Mouse (Mus musculus) heart, adult 2 months (tissue): ENCODE measurements around the gene Pip4k2c. TPM values are rescaled to one million over a fixed set of nuclear protein-coding genes. Genes with fewer than 3 reads are reported as not detected.

ENCODE experiments used
- DNase-seq, 2 experiments: peaks; one replicate each; pipeline ENCODE4 v3.0.0; 2021
- H3K27ac ChIP-seq: fragments of 200-600 bp; 2 replicates; pipeline ENCODE4 v1.8.1; 2022
- H3K27me3 ChIP-seq: fragments of 200-500 bp; 2 replicates; pipeline ENCODE4 v1.6.1; 2012; ENCODE audit warnings: mild to moderate bottlenecking, low read length, inconsistent platforms, mixed read lengths; ENCODE audit not compliant: control insufficient read depth, insufficient read depth
- H3K36me3 ChIP-seq: fragments of 200-500 bp; 2 replicates; pipeline ENCODE4 v1.6.1; 2012; ENCODE audit warnings: low read length, inconsistent platforms; ENCODE audit not compliant: control insufficient read depth, insufficient read depth
- H3K4me1 ChIP-seq: fragments of 200-500 bp; 2 replicates; pipeline ENCODE4 v1.6.1; 2011; ENCODE audit warnings: low read length; ENCODE audit not compliant: control insufficient read depth, insufficient read depth
- H3K4me3 ChIP-seq: fragments of 200-600 bp; 2 replicates; pipeline ENCODE4 v1.8.1; 2022
- H3K79me2 ChIP-seq: fragments of 200-500 bp; replicated peaks from 2 replicates; pipeline ENCODE4 v1.6.1; 2012; ENCODE audit warnings: mild to moderate bottlenecking, inconsistent platforms, low read length, moderate library complexity, mixed read lengths; ENCODE audit not compliant: control insufficient read depth, insufficient read depth
- H3K9ac ChIP-seq: fragments of 200-500 bp; 2 replicates; pipeline ENCODE4 v1.6.1; 2012; ENCODE audit warnings: low read depth, mild to moderate bottlenecking, control low read depth, inconsistent platforms, low read length, mixed read lengths
- CTCF ChIP-seq: fragments of 200-600 bp; IDR thresholded peaks from 2 replicates; pipeline ENCODE4 v1.8.1; 2022; ENCODE audit warnings: antibody characterized with exemption, mild to moderate bottlenecking, moderate library complexity
- EP300 ChIP-seq: fragments of 200-500 bp; IDR thresholded peaks from 2 replicates; pipeline ENCODE4 v1.6.1; 2011; ENCODE audit warnings: low read depth, low read length, control low read depth; ENCODE audit not compliant: insufficient read depth
- POLR2A ChIP-seq: fragments of 200-500 bp; IDR thresholded peaks from 2 replicates; pipeline ENCODE4 v1.6.1; 2011; ENCODE audit warnings: mild to moderate bottlenecking, low read depth, low read length, control low read depth; ENCODE audit not compliant: insufficient read depth
- WGBS: fragments of 180-500 bp; shearing (Covaris S2); methylation state at CpG from one replicate; pipeline ENCODE4 v1.1.7; 2018; 5-methylcytosine and 5-hydroxymethylcytosine counted together
- intact Hi-C: fragments of 180-260 bp; cut with DNase I; formaldehyde crosslinking; loops from one replicate; pipeline ENCODE4 v1.15.1; 2025
- polyA plus RNA-seq: library from polyadenylated mRNA; depleted of rRNA; stranded (reverse); fragments of >200 nt; gene quantifications from 2 replicates; pipeline ENCODE4 v1.2.3, GENCODE M21; 2012
- total RNA-seq, 2 experiments: library from RNA; stranded (reverse); gene quantifications; 2 replicates each; pipeline ENCODE4 v1.2.3; 2021

Pip4k2c gene
- total and polyA plus RNA-seq, 3 experiments = 25.7 to 29.0 (median 28.8) TPM

GRCm38 (mm10) chr10:127214422-127214803 is 3.0 kb upstream of the Pip4k2c start:
- WGBS = 23% methylated on average over 1 of the region's 1 CpGs
- no peaks in the 10 kb centered on the region for H3K36me3 ChIP-seq
- H3K4me3 ChIP-seq = no peak overlapping the region
- no peak overlapping the region for H3K9ac ChIP-seq
- peaks cover 4% of the 10 kb centered on the region for H3K4me1 ChIP-seq
- DNase-seq = no peak
- intact Hi-C loops = loop anchor here (5.0 kb wide), 1 partner anchor 37 kb away; no protein-coding TSS in a partner anchor
- no peak for TF ChIP-seq CTCF
- no peak for TF ChIP-seq POLR2A
- no peak for TF ChIP-seq EP300
- H3K27me3 ChIP-seq = no peaks in the 10 kb centered on the region
- no peak overlapping the region for H3K27ac ChIP-seq
- no peaks in the 10 kb centered on the region; the same call in 1 of the 2 replicates for H3K79me2 ChIP-seq

- no peak overlapping the region for H3K4me3 ChIP-seq
- peaks cover 4% of the 10 kb centered on the region for H3K4me1 ChIP-seq
- no peak for DNase-seq
- intact Hi-C loops = loop anchor here (5.0 kb wide), 1 partner anchor 37 kb away; no protein-coding TSS in a partner anchor
- TF ChIP-seq CTCF = no peak
- 81% methylated on average over 13 of the region's 13 CpGs for WGBS
- H3K36me3 ChIP-seq = no peaks in the 10 kb centered on the region
- H3K79me2 ChIP-seq = no peaks in the 10 kb centered on the region; the same call in 1 of the 2 replicates
- H3K27ac ChIP-seq = no peak overlapping the region
- H3K9ac ChIP-seq = no peak overlapping the region
- H3K27me3 ChIP-seq = no peaks in the 10 kb centered on the region
Measured at GRCm38 (mm10) chr10:127213704-127214421, 2.5 kb upstream of the Pip4k2c start.

GRCm38 (mm10) chr10:127213272-127213671 is 1.9 kb upstream of the Pip4k2c start:
- WGBS = 86% methylated on average over 8 of the region's 8 CpGs
- Histone ChIP-seq H3K9ac (no peak overlapping the region), H3K4me1 (peaks cover 4% of the 10 kb centered on the region), H3K36me3 (no peaks in the 10 kb centered on the region), H3K4me3 (no peak overlapping the region), H3K27me3 (no peaks in the 10 kb centered on the region), H3K79me2 (no peaks in the 10 kb centered on the region; the same call in 1 of the 2 replicates), H3K27ac (no peak overlapping the region)
- TF ChIP-seq POLR2A (no peak), EP300 (no peak), CTCF (no peak)
- no peak for DNase-seq
- intact Hi-C loops = loop anchor here (5.0 kb wide), 1 partner anchor 36 kb away; no protein-coding TSS in a partner anchor

GRCm38 (mm10) chr10:127210961-127211405 is 402 bp downstream of the Pip4k2c start:
- Histone ChIP-seq H3K27me3 (no peaks in the 10 kb centered on the region), H3K79me2 (no peaks in the 10 kb centered on the region; the same call in 1 of the 2 replicates), H3K36me3 (no peaks in the 10 kb centered on the region), H3K27ac (peak overlapping the region; percentile 70), H3K4me1 (peaks cover 4% of the 10 kb centered on the region), H3K9ac (peak overlapping the region; percentile 73), H3K4me3 (peak overlapping the region; percentile 89)
- WGBS = 1% methylated on average over 25 of the region's 25 CpGs
- DNase-seq = no peak
- no peak for TF ChIP-seq POLR2A
- TF ChIP-seq EP300 = no peak
- TF ChIP-seq CTCF = no peak
- intact Hi-C loops = loop anchor here (5.0 kb wide), 1 partner anchor 34 kb away; no protein-coding TSS in a partner anchor

- TF ChIP-seq CTCF (no peak), POLR2A (no peak), EP300 (no peak)
- H3K36me3 ChIP-seq = no peaks in the 10 kb centered on the region
- H3K27ac ChIP-seq = no peak overlapping the region
- H3K79me2 ChIP-seq = no peaks in the 10 kb centered on the region; the same call in 1 of the 2 replicates
- intact Hi-C loops = loop anchor here (5.0 kb wide), 1 partner anchor 33 kb away; no protein-coding TSS in a partner anchor
- peaks cover 4% of the 10 kb centered on the region for H3K4me1 ChIP-seq
- H3K27me3 ChIP-seq = no peaks in the 10 kb centered on the region
- DNase-seq = no peak
- peak overlapping the region; percentile 10; the same call in 1 of the 2 replicates for H3K9ac ChIP-seq
- 80% methylated on average over 13 of the region's 13 CpGs for WGBS
- H3K4me3 ChIP-seq = no peak overlapping the region; the same call in 1 of the 2 replicates
Measured at GRCm38 (mm10) chr10:127209928-127210570, 1.3 kb downstream of the Pip4k2c start.
